Mouse (Mus musculus): ENCODE data around the gene Prex1. TPM values are rescaled to one million over a fixed set of nuclear protein-coding genes. Genes with fewer than 3 reads are reported as not detected.

Gene Prex1
- polyA plus RNA-seq, 1 experiment from 2014 or later: 29.7 TPM

DNA sequence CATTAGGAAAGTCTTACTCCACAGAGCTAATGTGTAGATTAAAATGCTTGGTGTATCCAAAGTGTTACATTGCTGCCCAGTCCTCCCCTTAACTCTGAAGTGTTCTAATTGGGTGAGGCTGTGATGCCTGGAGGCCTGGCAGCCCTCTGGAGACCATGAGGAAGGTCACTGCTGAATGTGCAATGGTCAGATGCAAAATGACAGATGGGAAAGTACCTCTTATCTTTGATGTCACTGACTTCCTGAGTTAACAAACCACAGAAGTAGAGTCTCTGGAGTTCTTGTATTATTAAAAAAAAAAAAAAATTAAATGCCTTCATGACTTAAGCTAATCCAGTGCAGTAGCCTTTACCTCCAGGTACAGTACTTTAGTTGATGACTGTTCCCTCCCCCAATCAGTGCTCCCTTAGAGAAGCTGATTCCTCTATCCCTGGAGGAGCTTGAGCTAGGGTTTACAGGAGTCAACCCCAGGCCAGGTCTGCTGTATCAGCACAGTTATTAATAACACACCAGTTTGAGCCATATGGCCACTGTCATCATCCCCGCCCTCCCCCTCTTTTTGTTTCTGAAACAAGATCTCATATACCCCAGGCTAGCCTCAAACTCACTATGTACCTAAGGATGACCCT lies 5.8 kb upstream of the Prex1 start:
- no peak overlapping the region for H3K27ac ChIP-seq
- no peaks in the 10 kb centered on the region for H3K36me3 ChIP-seq
- WGBS: 88% methylated on average over 1 of the region's 1 CpGs
- H3K27me3 ChIP-seq: 0 out of 2 replicates have a peak, but pooled peaks cover 5% of the 10 kb centered on the region
- H3K4me3 ChIP-seq: no peak overlapping the region
- no peaks in the 10 kb centered on the region for H3K9me3 ChIP-seq
- no peak overlapping the region for H3K4me2 ChIP-seq
- peaks cover 4% of the 10 kb centered on the region for H3K4me1 ChIP-seq (replicated peaks)
- H3K9ac ChIP-seq: no peak overlapping the region
- no peak for ATAC-seq (ENCODE audit: low FRiP score)

DNA sequence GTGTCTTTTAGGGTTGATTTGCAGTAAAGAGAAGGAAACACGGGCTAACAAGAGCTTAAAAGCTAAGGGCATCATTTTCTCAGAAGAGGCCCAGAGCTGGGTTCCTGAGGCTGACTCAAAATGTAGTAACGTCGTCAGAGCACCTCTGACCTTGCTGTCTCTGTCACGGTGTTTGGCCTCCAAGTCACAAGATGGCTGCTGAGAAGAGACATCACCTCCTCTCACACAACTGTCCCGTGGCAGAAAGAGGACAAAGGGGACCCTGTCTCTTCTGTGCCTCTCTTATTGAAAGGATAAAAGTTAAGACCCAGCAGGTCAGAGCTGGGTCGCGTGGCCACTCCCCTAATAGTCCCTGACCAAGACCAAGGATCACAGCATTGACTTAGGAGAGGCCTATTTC lies 2.4 kb upstream of the Prex1 start:
- 53% methylated on average over 7 of the region's 7 CpGs for WGBS
- no peak for ATAC-seq (ENCODE audit: low FRiP score)

DNA sequence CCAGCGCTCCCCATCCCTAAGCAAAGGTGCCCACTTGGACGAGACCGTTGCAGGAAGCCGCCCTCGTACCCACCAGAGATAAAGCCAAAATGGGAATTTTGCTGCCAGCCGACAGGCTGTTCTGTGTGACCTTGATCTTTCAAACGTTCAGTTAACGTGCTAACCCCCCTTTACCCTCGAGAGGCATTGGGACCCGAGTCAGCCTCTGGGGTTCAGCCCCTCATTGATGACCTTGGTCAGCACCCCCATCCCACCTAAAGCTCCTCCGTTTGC lies 731 bp upstream of the Prex1 start:
- Histone ChIP-seq H3K9me3 (no peaks in the 10 kb centered on the region), H3K27ac (0 out of 2 replicates have a peak overlapping the region, but pooled peaks have one; percentile 58), H3K9ac (peak overlapping the region; percentile 71), H3K4me2 (peak overlapping the region; percentile 63), H3K27me3 (no peaks in the 10 kb centered on the region), H3K36me3 (no peaks in the 10 kb centered on the region), H3K4me1 (replicated peaks) (peaks cover 41% of the 10 kb centered on the region), H3K4me3 (peak overlapping the region; percentile 58)
- ATAC-seq (ENCODE audit: low FRiP score): no peak; the same call in 1 of the 2 replicates
- WGBS: 13% methylated on average over 11 of the region's 11 CpGs

More for the DNA sequence above, 2.4 kb upstream of the Prex1 start:
- no peaks in the 10 kb centered on the region for H3K36me3 ChIP-seq
- H3K9me3 ChIP-seq: no peaks in the 10 kb centered on the region
- H3K4me1 ChIP-seq (replicated peaks): peaks cover 30% of the 10 kb centered on the region
- no peak overlapping the region for H3K4me3 ChIP-seq
- no peak overlapping the region for H3K4me2 ChIP-seq
- H3K27ac ChIP-seq: no peak overlapping the region
- H3K27me3 ChIP-seq: no peaks in the 10 kb centered on the region
- H3K9ac ChIP-seq: no peak overlapping the region

DNA sequence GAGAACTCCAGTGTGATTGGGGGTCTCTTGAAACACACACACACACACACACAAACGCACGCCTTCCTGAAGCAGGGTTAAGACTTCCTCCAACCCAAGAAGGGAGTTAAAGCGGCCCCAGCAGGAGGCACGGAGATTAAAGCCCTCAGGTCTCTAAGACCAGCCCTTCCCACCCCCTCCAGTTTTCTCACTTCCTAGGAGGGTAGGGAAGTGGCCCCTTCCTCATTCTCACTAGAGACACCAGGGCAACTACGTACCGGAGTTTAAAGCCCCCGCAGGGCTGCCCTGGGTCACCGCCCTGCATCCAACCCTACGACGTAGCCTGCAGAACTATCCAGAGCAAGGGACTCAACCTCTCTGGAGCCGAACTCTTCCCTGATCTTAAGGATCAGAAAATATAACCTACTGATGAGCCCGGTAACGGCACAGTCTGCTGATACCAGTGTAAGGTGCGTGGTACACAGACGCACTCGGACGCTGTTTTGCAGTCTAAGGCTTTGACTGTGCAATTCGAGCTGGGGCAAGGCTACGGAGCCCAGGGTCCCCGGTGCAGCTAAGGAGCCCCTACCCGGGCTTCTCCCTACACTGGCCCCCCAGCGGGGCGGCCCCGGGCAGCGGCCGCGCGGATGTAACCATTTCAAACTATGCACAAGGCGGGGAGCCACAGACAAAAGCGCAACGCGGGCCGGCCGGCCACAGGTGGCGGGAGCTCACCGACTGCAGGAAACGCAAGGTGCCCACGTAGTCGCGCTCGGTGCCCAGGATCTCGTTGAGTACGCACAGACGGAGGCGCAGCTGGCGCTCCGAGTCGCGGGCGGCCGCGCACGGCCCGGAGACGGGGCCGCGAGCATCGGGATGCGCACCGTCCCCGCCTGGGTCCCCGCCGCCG lies 587 bp downstream of the Prex1 start:
- under 1% methylated on average over 60 of the region's 64 CpGs for WGBS

DNA sequence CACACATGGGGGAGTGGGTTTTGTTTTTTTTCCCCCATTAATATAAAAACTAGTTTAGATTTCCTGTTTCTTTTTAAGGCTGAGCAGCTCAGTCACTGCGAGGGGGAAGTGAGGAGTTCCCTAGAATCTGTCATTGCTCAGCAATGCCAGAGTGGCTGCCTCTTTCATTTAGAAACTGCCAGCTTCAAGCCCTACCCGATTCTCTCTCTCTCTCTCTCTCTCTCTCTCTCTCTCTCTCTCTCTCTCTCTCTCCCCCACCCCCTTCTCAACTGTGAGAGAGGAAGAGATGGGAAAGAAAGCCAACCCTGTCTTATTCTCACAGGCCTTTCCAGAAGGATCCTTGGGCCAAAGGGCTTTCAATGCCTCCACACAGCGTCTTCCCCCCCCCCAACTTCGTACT lies 1.3 kb downstream of the Prex1 start:
- H3K4me1 ChIP-seq (replicated peaks): peaks cover 62% of the 10 kb centered on the region
- H3K27ac ChIP-seq: peak overlapping the region; percentile 79
- H3K4me3 ChIP-seq: peak overlapping the region; percentile 58
- peak overlapping the region; percentile 78 for H3K9ac ChIP-seq
- no peaks in the 10 kb centered on the region for H3K9me3 ChIP-seq
- 0% methylated on average over 4 of the region's 4 CpGs for WGBS
- H3K36me3 ChIP-seq: no peaks in the 10 kb centered on the region
- no peaks in the 10 kb centered on the region for H3K27me3 ChIP-seq
- ATAC-seq (ENCODE audit: low FRiP score): no peak
- H3K4me2 ChIP-seq: peak overlapping the region; percentile 63

More for the DNA sequence above, 587 bp downstream of the Prex1 start:
- no peaks in the 10 kb centered on the region for H3K9me3 ChIP-seq
- H3K9ac ChIP-seq: peak overlapping the region; percentile 78
- H3K36me3 ChIP-seq: no peaks in the 10 kb centered on the region
- peak overlapping the region; percentile 63 for H3K4me2 ChIP-seq
- H3K4me1 ChIP-seq (replicated peaks): peaks cover 55% of the 10 kb centered on the region
- H3K4me3 ChIP-seq: peak overlapping the region; percentile 58
- ATAC-seq (ENCODE audit: low FRiP score): peak; percentile 66
- H3K27ac ChIP-seq: peak overlapping the region; percentile 79
- no peaks in the 10 kb centered on the region for H3K27me3 ChIP-seq

DNA sequence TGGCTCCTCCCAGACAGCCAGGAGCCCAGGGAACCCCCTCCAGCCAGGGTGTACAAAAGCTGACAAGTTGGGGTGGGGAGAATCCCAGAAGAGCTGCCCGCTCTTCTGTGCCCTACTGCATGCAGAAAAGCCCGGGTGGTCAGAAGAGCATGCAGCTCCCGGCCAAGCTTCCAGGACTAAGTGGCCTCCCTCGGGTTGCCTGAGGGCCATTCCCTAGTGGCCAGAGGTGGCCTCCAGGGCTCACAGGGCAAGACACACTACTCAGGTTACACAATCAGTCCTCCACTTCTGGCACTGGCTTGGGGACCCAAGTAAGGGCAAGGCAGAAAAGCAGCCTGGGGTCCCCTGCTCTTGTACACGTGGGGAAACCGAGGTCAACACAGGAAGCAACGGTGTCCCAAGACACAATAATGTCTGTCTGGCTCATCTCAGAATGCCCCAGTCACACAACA lies 1.9 kb downstream of the Prex1 start:
- Histone ChIP-seq H3K4me3 (peak overlapping the region; percentile 58), H3K9me3 (no peaks in the 10 kb centered on the region), H3K27ac (peak overlapping the region; percentile 79; the same call in 1 of the 2 replicates), H3K36me3 (no peaks in the 10 kb centered on the region), H3K27me3 (no peaks in the 10 kb centered on the region), H3K4me1 (replicated peaks) (peaks cover 64% of the 10 kb centered on the region), H3K4me2 (peak overlapping the region; percentile 63), H3K9ac (peak overlapping the region; percentile 78)
- 16% methylated on average over 7 of the region's 7 CpGs for WGBS
- no peak for ATAC-seq (ENCODE audit: low FRiP score)

DNA sequence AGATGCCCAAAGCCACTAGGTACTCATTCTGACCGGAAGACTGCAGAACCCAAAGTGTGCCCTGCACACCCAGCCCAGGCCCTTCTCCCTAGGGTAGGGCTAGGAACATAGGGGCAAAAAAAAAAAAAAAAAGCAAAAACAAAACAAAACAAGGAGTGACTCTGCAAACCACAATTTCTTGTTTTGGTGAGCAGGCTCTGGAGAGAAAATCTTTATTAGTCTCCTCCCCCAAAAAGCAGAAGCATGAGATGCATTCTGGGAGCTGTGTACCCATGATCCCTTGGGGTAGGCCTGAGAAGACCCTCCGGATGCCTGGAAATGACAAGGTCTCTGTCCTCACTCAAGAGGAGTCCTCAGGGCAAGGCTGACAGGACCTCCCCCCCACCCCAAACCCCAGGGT lies 3.7 kb downstream of the Prex1 start:
- ATAC-seq (ENCODE audit: low FRiP score): no peak
- H3K4me1 ChIP-seq (replicated peaks): peaks cover 64% of the 10 kb centered on the region

DNA sequence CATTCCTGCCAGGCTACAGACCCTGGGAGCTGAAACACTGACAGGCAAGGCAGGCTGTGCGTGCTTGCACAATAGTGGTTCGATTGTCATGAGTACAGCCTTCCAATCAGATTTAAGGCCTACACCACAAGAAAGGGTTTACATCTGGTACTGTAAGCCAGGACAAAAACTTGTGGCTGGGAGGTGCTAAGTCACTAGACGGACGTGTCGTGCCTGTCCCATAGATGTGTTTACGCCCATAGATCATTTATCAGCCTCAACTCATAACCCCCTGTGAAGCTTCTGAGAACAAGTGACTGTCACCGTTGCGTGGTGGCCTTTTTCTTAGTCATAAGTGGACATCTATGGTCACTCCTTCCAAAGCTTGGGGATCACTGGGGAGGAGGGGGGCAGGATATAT lies 5.3 kb downstream of the Prex1 start:
- no peak overlapping the region for H3K4me3 ChIP-seq
- no peak overlapping the region for H3K4me2 ChIP-seq
- H3K4me1 ChIP-seq (replicated peaks): peaks cover 67% of the 10 kb centered on the region
- H3K9ac ChIP-seq: no peak overlapping the region
- H3K9me3 ChIP-seq: no peaks in the 10 kb centered on the region
- peaks cover 10% of the 10 kb centered on the region for H3K36me3 ChIP-seq
- H3K27ac ChIP-seq: no peak overlapping the region
- WGBS: 80% methylated on average over 8 of the region's 8 CpGs
- no peak for ATAC-seq (ENCODE audit: low FRiP score)
- no peaks in the 10 kb centered on the region for H3K27me3 ChIP-seq

More for the DNA sequence above, 3.7 kb downstream of the Prex1 start:
- Histone ChIP-seq H3K9ac (no peak overlapping the region), H3K27ac (no peak overlapping the region), H3K4me3 (no peak overlapping the region), H3K27me3 (no peaks in the 10 kb centered on the region), H3K9me3 (no peaks in the 10 kb centered on the region), H3K36me3 (peaks cover 9% of the 10 kb centered on the region), H3K4me2 (no peak overlapping the region)
- 88% methylated on average over 2 of the region's 2 CpGs for WGBS

DNA sequence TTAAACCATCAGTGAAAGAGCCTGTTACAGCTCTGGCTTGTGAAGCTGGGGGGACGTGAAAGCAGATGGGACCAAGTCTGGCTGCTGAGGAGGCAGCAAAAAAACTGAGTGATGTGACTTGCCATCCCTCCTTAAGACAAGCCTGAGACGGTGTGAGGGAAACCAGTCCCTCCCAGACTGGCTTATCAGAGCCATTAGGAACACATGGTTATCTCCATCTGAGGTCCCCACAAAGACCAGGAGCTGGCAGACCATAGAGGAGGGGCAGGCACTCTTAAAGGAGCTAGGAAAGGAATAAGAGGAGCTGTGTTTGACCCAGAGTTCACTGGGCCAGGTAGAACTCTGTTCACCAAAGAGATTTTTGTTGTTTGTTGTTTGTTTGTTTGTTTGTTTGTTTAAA lies 7.1 kb downstream of the Prex1 start:
- WGBS: 80% methylated on average over 2 of the region's 2 CpGs

DNA sequence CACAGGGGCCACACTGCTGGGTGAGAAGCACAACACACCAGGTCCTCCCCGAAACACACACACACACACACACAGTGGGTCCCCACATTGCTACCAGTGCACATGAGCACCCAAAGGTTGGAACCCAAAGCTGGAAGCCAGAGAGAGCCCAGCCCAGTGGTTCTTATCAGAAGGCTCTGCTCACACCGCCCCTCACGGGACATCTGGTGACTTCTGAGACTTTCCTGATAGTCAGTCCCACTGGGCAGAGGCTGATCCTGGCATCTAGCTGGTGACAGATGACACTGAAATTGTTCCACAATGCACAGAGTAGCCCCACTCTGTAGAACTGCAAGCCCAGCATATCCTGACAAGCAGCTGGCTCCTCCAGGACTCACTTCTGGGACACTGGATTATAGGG lies 10.1 kb downstream of the Prex1 start:
- H3K4me2 ChIP-seq: no peak overlapping the region
- H3K27ac ChIP-seq: no peak overlapping the region

More for the DNA sequence above, 7.1 kb downstream of the Prex1 start:
- Histone ChIP-seq H3K4me3 (no peak overlapping the region), H3K27ac (no peak overlapping the region; the same call in 1 of the 2 replicates), H3K9me3 (no peaks in the 10 kb centered on the region), H3K36me3 (peaks cover 10% of the 10 kb centered on the region), H3K9ac (no peak overlapping the region), H3K4me1 (replicated peaks) (peaks cover 55% of the 10 kb centered on the region), H3K4me2 (no peak overlapping the region), H3K27me3 (no peaks in the 10 kb centered on the region)
- ATAC-seq (ENCODE audit: low FRiP score): no peak

DNA sequence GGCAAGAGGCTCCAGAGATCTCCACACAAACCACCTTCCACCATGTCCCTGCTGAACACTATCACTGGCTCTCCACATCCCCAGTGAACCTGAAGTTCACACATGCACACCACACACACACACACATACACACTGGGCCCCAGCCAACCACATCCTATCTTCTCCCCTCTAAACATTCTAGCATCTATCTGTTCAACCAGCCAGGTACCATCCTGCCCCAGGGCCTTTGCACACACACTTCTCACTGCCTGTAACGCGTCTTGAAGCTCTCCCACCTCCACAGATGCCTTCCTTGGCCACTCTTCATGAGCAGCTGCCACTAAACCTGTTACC lies 11.6 kb downstream of the Prex1 start:
- peaks cover 30% of the 10 kb centered on the region for H3K4me1 ChIP-seq (replicated peaks)
- no peak overlapping the region for H3K27ac ChIP-seq
- no peak overlapping the region for H3K4me3 ChIP-seq
- no peaks in the 10 kb centered on the region for H3K27me3 ChIP-seq
- no peaks in the 10 kb centered on the region for H3K9me3 ChIP-seq
- ATAC-seq (ENCODE audit: low FRiP score): no peak
- H3K4me2 ChIP-seq: no peak overlapping the region
- H3K9ac ChIP-seq: no peak overlapping the region
- WGBS: 98% methylated on average over 2 of the region's 2 CpGs
- H3K36me3 ChIP-seq: peaks cover 10% of the 10 kb centered on the region

More for the DNA sequence above, 10.1 kb downstream of the Prex1 start:
- no peak for ATAC-seq (ENCODE audit: low FRiP score)
- H3K9ac ChIP-seq: no peak overlapping the region
- H3K27me3 ChIP-seq: no peaks in the 10 kb centered on the region
- H3K4me3 ChIP-seq: no peak overlapping the region
- no peaks in the 10 kb centered on the region for H3K9me3 ChIP-seq
- H3K4me1 ChIP-seq (replicated peaks): peaks cover 44% of the 10 kb centered on the region
- 84% methylated on average over 3 of the region's 3 CpGs for WGBS
- peaks cover 10% of the 10 kb centered on the region for H3K36me3 ChIP-seq

DNA sequence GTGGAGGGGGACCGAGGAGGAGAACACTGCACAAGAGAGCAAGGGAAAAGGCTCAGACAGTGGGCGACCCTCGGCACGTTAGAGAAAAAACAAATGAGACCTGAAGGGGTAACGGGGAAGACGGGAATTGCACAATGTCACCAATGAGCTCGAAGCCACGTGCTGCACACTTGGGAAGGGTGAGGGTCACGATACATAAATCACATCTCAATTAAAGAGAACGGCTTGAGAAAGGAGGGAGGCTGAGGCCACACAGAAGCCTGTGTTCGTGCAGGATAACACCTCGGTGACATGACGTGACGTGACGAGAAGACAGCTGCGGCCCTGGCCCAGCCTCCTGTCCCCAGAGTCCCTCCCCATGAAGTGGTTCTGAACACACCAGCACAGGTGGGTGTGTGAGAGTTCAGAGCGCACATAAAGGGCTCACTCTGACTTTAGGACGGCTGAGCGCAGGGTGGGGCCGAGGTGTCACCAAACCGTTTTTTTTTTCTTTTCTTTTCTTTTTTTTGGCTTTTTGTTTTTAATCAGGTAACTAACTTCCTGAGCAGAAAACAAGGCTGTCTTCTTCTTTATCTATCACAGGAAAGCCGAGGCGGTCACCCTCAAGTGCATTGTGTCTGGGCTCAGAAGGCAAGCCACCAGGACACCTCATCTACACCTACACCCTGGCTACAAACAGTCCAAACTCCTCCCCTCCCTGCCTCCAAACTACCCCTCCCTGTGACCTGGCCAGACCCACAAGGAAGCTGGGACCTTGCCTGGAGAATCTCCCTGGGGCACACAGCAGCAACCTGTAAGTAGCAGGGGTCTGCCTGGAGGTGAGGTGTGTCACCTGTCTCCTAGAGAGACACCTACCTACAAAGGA lies 12.2 kb downstream of the Prex1 start:
- Histone ChIP-seq H3K4me2 (no peak overlapping the region), H3K27me3 (no peaks in the 10 kb centered on the region), H3K27ac (no peak overlapping the region), H3K9me3 (no peaks in the 10 kb centered on the region), H3K4me3 (no peak overlapping the region), H3K9ac (no peak overlapping the region), H3K4me1 (replicated peaks) (peaks cover 30% of the 10 kb centered on the region), H3K36me3 (peaks cover 10% of the 10 kb centered on the region)
- 50% methylated on average over 23 of the region's 23 CpGs for WGBS
- ATAC-seq (ENCODE audit: low FRiP score): no peak
